Mouse (Mus musculus) CD4-positive, CD25-positive, alpha-beta regulatory T cell, adult 2 months (primary cell): ENCODE results near the gene Epha5.

ENCODE experiments used
- DNase-seq: peaks from one replicate; pipeline ENCODE4 v3.0.0-alpha.2; 2012; ENCODE audit warnings: low read depth, low spot score

The Epha5 gene

GRCm38 (mm10) chr5:84313619-84314018, 103.6 kb downstream of the Epha5 start:
- no peak for DNase-seq

- no peak for DNase-seq
Observed at GRCm38 (mm10) chr5:84298878-84299736, 118.1 kb downstream of the Epha5 start.

- DNase-seq: no peak
Observed at GRCm38 (mm10) chr5:84289429-84289977, 127.7 kb downstream of the Epha5 start.

- DNase-seq: no peak
Observed at GRCm38 (mm10) chr5:84281290-84282017, 135.7 kb downstream of the Epha5 start.

- no peak for DNase-seq
Observed at GRCm38 (mm10) chr5:84276996-84277395, 140.2 kb downstream of the Epha5 start.

- no peak for DNase-seq
Observed at GRCm38 (mm10) chr5:84265407-84265806, 151.8 kb downstream of the Epha5 start.

- no peak for DNase-seq
Observed at GRCm38 (mm10) chr5:84263999-84264398, 153.2 kb downstream of the Epha5 start.

- DNase-seq: no peak
Observed at GRCm38 (mm10) chr5:84229971-84230370, 187.2 kb downstream of the Epha5 start.

GRCm38 (mm10) chr5:84208609-84209008, 208.6 kb downstream of the Epha5 start:
- no peak for DNase-seq

- DNase-seq: no peak
Observed at GRCm38 (mm10) chr5:84193348-84193747, 223.8 kb downstream of the Epha5 start.

GRCm38 (mm10) chr5:84184189-84184588, 233.0 kb downstream of the Epha5 start:
- no peak for DNase-seq

- no peak for DNase-seq
Observed at GRCm38 (mm10) chr5:84153095-84153494, 264.1 kb downstream of the Epha5 start.

- DNase-seq: no peak
Observed at GRCm38 (mm10) chr5:84142138-84142537, 275.0 kb downstream of the Epha5 start.

- no peak for DNase-seq
Observed at GRCm38 (mm10) chr5:84095947-84096346, 321.2 kb downstream of the Epha5 start.

GRCm38 (mm10) chr5:84081321-84081720, 335.9 kb downstream of the Epha5 start:
- no peak for DNase-seq

- DNase-seq: no peak
Observed at GRCm38 (mm10) chr5:84070976-84071375, 346.2 kb downstream of the Epha5 start.

- DNase-seq: no peak
Observed at GRCm38 (mm10) chr5:84053880-84054279, 363.3 kb downstream of the Epha5 start.

- DNase-seq: no peak
Observed at GRCm38 (mm10) chr5:84037250-84037963, 379.8 kb downstream of the Epha5 start.
